Mouse (Mus musculus) Patski (cell line): Measurements from ENCODE around the gene Elmo1. TPM values are rescaled to one million over a fixed set of nuclear protein-coding genes. Genes with fewer than 3 reads are reported as not detected.
A peak's percentile ranks its signal among the peaks of the same experiment; 100 is the strongest.

ENCODE experiments used
- ATAC-seq: fragments of 100-300 bp; one replicate; pipeline ENCODE4 v1.8.0; 2021
- CTCF ChIA-PET: fragments of 350-600 bp; sonication (Branson Sonifier 250); formaldehyde crosslinking; loops from one replicate; lab custom pipeline; 2022; ENCODE audit warnings: inconsistent platforms; lab: Charles Lee
- POLR2A ChIA-PET: fragments of 350-600 bp; sonication (Branson Sonifier 250); formaldehyde crosslinking; loops from one replicate; lab custom pipeline; 2022; ENCODE audit warnings: antibody characterized with exemption, inconsistent platforms; lab: Charles Lee
- DNase-seq: peaks from one replicate; pipeline ENCODE4 v3.0.0-alpha.2; 2011; ENCODE audit warnings: low read depth, low spot score
- H3K27me3 ChIP-seq: fragments of 371-371 bp; one replicate; pipeline ENCODE4 v1.5.1; 2021
- CTCF ChIP-seq: fragments of 100-300 bp; IDR thresholded peaks from one replicate; pipeline ENCODE4 v1.5.1; 2021
- in situ Hi-C: fragments of 300-500 bp; cut with MboI; formaldehyde crosslinking; loops from 3 replicates; pipeline ENCODE4 v1.11.1; 2018; ENCODE audit warnings: low pct_unique_long_range_greater_than_20kb, mixed read lengths
- polyA plus RNA-seq: library from polyadenylated mRNA; unstranded; gene quantifications from one replicate; pipeline ENCODE4 v1.2.3, GENCODE M21; 2021

The Elmo1 gene
- polyA plus RNA-seq, 1 experiment from 2014 or later, result 0.08 TPM

DNA sequence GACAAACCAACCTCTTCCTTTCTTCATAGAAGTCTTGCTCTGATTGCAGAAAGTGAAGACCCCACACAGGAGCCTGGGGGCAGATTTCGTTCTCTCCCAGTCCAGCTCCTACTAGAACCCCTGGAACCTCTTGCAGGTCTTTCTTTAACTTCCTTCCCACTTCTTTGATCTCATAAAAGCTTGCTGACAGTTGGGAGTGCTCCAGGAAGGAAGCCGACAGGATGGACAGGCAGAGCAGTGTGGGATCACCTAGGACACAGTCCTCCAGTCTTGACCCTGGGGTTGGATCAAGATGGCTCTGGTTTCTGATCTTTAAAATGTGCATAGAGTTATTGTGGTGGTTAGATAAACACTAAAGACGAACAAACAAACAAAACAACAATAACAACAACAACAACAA lies 147.8 kb downstream of the Elmo1 start:
- no peak for TF ChIP-seq CTCF
- ChIA-PET POLR2A (no interaction called here), CTCF (no interaction called here)
- ATAC-seq (no peak), DNase-seq (no peak)
- H3K27me3 ChIP-seq, result no peaks in the 10 kb centered on the region
- in situ Hi-C loops, result no loop called here

DNA sequence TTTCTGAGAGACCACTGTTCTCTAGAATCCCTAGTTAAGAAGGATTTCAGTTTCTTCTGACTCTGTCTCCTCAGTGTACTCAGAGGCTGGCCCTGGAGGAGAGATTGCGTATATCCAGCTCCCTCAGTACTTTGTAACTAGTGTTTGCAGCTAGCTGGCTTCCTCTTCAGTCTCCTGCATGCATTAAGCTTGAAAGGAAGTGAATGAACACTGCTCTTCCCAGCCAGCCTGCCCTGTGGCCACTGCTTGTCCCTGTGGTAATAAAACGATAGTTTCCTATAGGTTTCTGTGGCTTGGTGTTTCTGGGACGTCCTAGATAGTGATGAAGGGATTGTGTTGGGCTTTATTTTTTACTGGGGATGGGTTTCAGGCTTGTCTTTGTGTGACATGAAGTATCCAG lies 148.3 kb downstream of the Elmo1 start:
- ChIA-PET CTCF (no interaction called here), POLR2A (no interaction called here)
- no peak for ATAC-seq
- no peak for DNase-seq
- no peak for TF ChIP-seq CTCF
- in situ Hi-C loops, result no loop called here
- H3K27me3 ChIP-seq, result no peaks in the 10 kb centered on the region

DNA sequence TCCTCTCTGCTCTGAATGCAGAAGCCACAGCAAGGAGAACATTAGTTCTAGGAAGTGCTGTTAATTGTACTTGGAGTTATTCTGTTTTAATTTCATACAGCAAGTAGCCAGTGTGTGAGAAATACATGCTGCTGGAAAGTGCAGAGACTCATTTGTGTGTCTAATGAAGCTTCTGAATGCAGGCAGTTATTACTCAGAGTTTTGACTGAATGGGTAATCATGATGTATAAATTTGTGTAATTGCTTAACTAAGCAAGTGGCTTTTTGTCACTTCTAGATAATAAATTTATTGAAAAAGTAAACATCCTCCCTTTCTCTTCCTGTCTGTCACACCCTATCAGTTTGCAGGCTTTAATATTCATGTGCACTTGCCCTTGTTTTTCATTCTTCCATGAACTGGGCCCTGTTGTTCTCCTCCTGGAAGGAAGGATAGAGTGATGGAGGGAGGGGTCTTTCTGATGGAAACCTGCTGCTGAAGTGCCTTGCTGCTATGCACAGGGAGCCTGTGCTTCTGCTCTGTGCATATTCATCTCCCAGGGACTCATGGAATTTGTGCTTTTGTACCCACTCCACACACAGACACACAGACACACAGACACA lies 159.8 kb downstream of the Elmo1 start:
- DNase-seq (no peak), ATAC-seq (no peak)
- CTCF ChIA-PET, result no interaction called here
- no peaks in the 10 kb centered on the region for H3K27me3 ChIP-seq
- TF ChIP-seq CTCF, result no peak
- POLR2A ChIA-PET, result no interaction called here
- in situ Hi-C loops, result no loop called here

DNA sequence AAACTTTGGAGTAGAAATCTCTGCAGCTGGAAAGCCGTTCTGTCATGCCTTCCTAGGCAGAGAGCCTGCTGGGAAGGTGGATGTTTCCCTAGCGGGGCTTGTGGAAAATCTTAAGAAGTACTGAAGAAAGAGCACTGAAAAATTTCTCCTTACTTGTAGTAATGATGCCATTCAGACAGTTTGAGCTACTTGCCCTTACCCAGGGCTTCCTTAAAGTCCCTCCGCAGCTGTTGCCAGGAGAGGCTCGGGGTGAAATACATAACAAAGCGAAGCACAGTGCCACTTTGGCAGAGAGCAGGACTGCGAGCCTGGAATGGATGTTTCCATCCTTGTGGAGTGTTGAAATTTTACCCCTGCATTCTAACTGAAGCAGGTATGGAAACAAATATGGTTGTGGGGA lies 164.5 kb downstream of the Elmo1 start:
- no peak for DNase-seq
- in situ Hi-C loops, result no loop called here
- ChIA-PET CTCF (no interaction called here), POLR2A (no interaction called here)
- no peaks in the 10 kb centered on the region for H3K27me3 ChIP-seq
- no peak for ATAC-seq
- no peak for TF ChIP-seq CTCF

DNA sequence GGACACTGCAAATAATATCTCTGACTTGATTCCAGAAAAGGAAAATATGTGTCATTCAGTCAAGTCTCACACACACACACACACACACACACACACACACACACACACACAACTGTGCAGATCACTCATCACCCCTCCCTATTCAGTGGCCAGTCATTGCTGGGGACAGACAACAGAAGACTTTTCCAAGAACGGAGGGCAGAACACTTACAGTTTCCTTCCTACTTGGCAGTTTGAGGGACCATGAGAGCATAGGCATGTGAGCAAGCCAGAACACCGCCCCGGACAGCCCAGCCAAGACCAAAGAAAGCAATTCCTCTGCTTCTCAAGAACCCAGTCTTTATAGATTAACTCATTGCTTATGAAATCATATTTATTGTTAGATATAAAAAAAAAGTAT lies 165.0 kb downstream of the Elmo1 start:
- no peaks in the 10 kb centered on the region for H3K27me3 ChIP-seq
- ChIA-PET CTCF (no interaction called here), POLR2A (no interaction called here)
- no peak for ATAC-seq
- in situ Hi-C loops, result no loop called here
- no peak for DNase-seq
- no peak for TF ChIP-seq CTCF

DNA sequence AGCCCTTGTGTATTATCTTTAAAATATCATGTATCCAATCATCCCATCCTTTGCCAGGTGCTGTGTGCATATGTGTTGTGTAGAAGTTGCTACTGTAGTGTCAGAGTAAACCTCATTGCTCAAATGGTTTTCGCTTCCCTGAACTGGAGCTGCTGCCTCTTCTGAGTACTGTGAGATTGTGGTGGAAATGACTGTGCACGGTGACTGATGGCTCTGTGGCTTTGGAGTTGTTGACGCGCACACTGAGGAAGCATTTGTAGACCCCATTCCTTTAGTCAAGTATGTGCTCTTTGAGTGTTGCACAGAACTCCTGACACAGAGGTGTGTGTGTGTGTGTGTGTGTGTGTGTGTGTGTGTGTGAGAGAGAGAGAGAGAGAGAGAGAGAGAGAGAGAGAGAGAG lies 166.2 kb downstream of the Elmo1 start:
- ATAC-seq, result no peak
- ChIA-PET CTCF (no interaction called here), POLR2A (no interaction called here)
- no peak for TF ChIP-seq CTCF
- DNase-seq, result no peak
- in situ Hi-C loops, result no loop called here
- H3K27me3 ChIP-seq, result no peaks in the 10 kb centered on the region

DNA sequence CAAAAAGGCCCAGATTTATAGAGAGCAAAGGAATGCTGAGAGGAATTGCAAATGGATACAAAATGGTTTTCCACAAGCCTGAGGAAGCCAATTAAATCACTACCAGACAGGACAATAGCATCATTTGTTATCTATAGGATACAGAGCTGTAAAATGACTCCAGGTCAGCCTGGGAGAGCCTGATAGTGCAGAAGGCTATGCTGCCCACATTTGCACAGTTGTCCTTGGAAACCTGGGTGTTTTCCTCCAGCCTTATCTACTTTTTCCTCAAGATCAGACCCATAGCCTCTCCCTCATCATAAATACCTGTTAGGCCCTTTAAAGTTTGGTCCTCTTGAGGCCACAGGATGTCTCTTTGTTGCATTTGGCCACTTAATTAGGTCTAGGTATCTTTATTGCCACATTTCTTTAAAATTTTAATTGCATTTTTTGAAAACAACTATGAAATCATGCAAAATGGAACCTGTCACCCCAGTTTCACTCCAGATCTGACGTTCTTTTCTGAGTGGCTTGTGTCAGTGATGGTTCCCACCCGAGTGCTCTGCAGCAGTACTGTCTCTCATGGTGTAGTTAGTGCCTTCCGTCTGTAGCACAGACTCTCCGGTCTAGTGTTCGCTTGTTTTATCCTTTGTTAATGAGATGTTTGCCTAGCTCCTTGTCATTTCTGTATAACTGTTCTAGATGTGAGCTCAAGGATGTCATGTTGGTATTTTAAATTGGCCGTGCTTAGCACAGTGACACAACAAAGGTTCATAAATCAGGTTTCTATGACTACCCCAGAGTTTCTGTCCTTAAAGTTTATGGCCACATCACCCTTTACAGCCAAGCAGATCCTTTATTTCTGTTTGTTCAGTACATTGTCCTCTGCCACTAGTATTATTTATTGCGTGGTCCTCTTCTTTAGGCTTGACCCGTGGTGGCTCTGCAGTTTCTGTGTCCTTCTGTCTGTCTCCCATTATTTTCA lies 167.4 kb downstream of the Elmo1 start:
- TF ChIP-seq CTCF, result no peak
- in situ Hi-C loops, result no loop called here
- DNase-seq (no peak), ATAC-seq (no peak)
- ChIA-PET POLR2A (no interaction called here), CTCF (no interaction called here)
- H3K27me3 ChIP-seq, result no peaks in the 10 kb centered on the region

DNA sequence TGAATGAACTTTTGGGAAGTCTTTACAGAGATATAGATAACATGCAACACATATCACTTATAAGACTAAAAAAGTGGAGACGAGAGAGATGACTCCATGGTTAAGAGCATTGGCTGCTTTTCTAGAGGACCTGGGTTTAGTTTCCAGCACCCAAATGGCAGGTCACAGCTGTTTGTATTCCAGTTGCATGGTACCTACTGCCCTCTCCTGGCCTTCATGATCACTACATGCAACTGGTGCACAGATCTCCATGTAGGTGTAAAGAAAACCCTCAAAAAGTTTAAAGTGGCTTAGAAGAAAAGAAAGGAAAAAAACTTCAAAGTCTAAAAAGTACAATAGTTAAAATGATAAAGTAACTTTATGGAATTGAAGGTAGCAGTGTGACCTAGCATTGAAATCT lies 172.8 kb downstream of the Elmo1 start:
- ChIA-PET POLR2A (interaction anchor here (0.6 kb wide), 1 partner anchor 91 kb away, joined by 3 read pairs; no protein-coding TSS in a partner anchor), CTCF (no interaction called here)

DNA sequence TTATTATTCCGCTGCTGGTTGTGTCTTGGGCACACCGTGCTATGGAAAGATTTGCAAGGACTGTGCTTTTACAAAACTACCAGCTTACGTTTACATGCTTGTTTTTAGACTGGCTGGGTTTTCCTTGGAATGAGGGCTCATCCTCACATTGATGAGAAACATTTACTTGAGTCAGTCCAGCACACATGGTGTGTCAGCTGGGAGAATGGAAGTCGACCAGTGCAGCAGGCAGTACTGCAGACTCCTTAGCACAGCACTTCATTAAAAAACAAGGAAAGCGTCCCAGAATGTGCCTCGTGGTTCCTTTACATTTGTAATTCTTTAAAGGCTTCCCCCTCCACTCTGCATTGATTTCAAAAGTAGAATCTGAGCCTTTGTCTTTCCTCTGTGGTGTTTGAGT lies 179.8 kb downstream of the Elmo1 start:
- H3K27me3 ChIP-seq, result no peaks in the 10 kb centered on the region
- ChIA-PET CTCF (no interaction called here), POLR2A (no interaction called here)
- ATAC-seq (no peak), DNase-seq (no peak)
- in situ Hi-C loops, result no loop called here
- no peak for TF ChIP-seq CTCF

More for the DNA sequence above, 172.8 kb downstream of the Elmo1 start:
- TF ChIP-seq CTCF, result peak; percentile 15
- ATAC-seq, result no peak
- in situ Hi-C loops, result no loop called here
- DNase-seq, result no peak
- H3K27me3 ChIP-seq, result no peaks in the 10 kb centered on the region

DNA sequence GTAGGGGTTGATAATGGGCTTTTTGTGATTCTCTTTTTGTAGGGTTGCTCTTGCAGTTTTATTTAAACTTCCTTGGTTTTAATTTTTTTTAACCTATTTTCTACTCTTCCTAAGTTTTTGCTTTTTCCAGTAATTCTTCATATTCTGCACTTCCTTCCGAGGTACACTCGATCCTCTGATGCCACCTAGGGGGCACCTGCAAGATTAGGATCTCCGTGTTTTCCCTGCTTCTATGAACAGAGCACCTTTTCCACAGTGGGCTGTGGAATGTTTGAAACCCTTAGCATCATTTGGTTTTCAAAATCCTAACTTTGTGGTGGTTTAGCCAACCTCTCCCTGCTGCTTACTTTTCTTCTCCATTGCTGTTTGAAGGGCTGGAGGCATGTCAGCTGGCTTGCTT lies 181.4 kb downstream of the Elmo1 start:
- no peaks in the 10 kb centered on the region for H3K27me3 ChIP-seq
- ChIA-PET POLR2A (no interaction called here), CTCF (no interaction called here)
- in situ Hi-C loops, result no loop called here
- no peak for TF ChIP-seq CTCF
- ATAC-seq, result no peak
- no peak for DNase-seq

DNA sequence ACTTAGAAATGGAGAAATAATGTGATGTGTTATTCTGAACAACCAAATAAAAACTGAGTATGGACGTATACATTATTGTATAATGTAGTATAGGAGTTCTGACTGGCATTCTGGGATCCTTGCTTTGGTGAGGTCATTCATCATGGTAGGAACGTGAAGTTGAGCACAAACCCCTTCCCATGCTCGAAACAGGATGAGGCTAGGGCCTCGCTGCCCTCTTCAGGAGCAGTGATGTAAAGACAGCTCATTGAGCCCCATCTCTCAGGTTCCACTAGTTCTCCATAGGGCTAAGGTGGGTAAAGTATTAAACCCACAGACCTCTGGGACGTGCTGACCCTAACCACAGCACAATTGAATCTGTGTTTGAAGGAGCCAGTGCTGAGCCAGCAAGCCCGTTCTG lies 182.2 kb downstream of the Elmo1 start:
- no peak for DNase-seq
- ATAC-seq, result no peak
- in situ Hi-C loops, result no loop called here
- H3K27me3 ChIP-seq, result no peaks in the 10 kb centered on the region
- POLR2A ChIA-PET, result no interaction called here
- CTCF ChIA-PET, result no interaction called here
- peak; percentile 8 for TF ChIP-seq CTCF
